Mouse (Mus musculus): ENCODE measurements at regions not wholly inside any gene's neighbourhood (a gene's known extent, or its start where the extent isn't known, plus 50 kb on each side); places are given as distances from the start of the nearest gene placed in this dataset.

GRCm38 (mm10) chr9:13916837-13917236, 89.3 kb downstream of the Fam76b start:
- Histone ChIP-seq H3K27ac (ENCODE audit: insufficient read depth, low read depth, low read length) (no peak overlapping the region), H3K36me3 (ENCODE audit: control insufficient read depth, insufficient read depth, low read length) (no peaks in the 10 kb centered on the region), H3K27me3 (ENCODE audit: control insufficient read depth, insufficient read depth, low read length) (no peaks in the 10 kb centered on the region), H3K4me1 (ENCODE audit: control insufficient read depth, insufficient read depth, insufficient read length, low read length) (no peaks in the 10 kb centered on the region), H3K4me3 (ENCODE audit: low read depth, low read length) (no peak overlapping the region)
- TF ChIP-seq CTCF (IDR thresholded peaks at IDR 0.05; ENCODE audit: extremely low read depth, insufficient read length, insufficient replicate concordance, low read depth, low read length) (no peak), POLR2A (IDR thresholded peaks at IDR 0.05; ENCODE audit: low read depth, low read length) (no peak)
- 29% methylated on average over 7 of the region's 7 CpGs for WGBS

GRCm38 (mm10) chr9:13918606-13919202, 91.2 kb downstream of the Fam76b start:
- Histone ChIP-seq H3K27me3 (ENCODE audit: control insufficient read depth, insufficient read depth, low read length) (no peaks in the 10 kb centered on the region), H3K4me1 (ENCODE audit: control insufficient read depth, insufficient read depth, insufficient read length, low read length) (no peaks in the 10 kb centered on the region), H3K36me3 (ENCODE audit: control insufficient read depth, insufficient read depth, low read length) (no peaks in the 10 kb centered on the region), H3K27ac (ENCODE audit: insufficient read depth, low read depth, low read length) (no peak overlapping the region), H3K4me3 (ENCODE audit: low read depth, low read length) (no peak overlapping the region)
- TF ChIP-seq POLR2A (IDR thresholded peaks at IDR 0.05; ENCODE audit: low read depth, low read length), result no peak
- TF ChIP-seq CTCF (IDR thresholded peaks at IDR 0.05; ENCODE audit: extremely low read depth, insufficient read length, insufficient replicate concordance, low read depth, low read length), result no peak
- WGBS, result 70% methylated on average over 7 of the region's 7 CpGs

- no peak for TF ChIP-seq CTCF (IDR thresholded peaks at IDR 0.05; ENCODE audit: extremely low read depth, insufficient read length, insufficient replicate concordance, low read depth, low read length)
- TF ChIP-seq POLR2A (IDR thresholded peaks at IDR 0.05; ENCODE audit: low read depth, low read length), result no peak
- no peaks in the 10 kb centered on the region for H3K36me3 ChIP-seq (ENCODE audit: control insufficient read depth, insufficient read depth, low read length)
- 80% methylated on average over 9 of the region's 9 CpGs for WGBS
Measured at GRCm38 (mm10) chr9:13919739-13920410, 92.4 kb downstream of the Fam76b start.

GRCm38 (mm10) chr9:13920623-13921022, 93.1 kb downstream of the Fam76b start:
- no peak overlapping the region for H3K27ac ChIP-seq (ENCODE audit: insufficient read depth, low read depth, low read length)
- no peaks in the 10 kb centered on the region for H3K27me3 ChIP-seq (ENCODE audit: control insufficient read depth, insufficient read depth, low read length)
- no peak overlapping the region for H3K4me3 ChIP-seq (ENCODE audit: low read depth, low read length)
- H3K4me1 ChIP-seq (ENCODE audit: control insufficient read depth, insufficient read depth, insufficient read length, low read length), result no peaks in the 10 kb centered on the region
- no peak for TF ChIP-seq POLR2A (IDR thresholded peaks at IDR 0.05; ENCODE audit: low read depth, low read length)
- no peak for TF ChIP-seq CTCF (IDR thresholded peaks at IDR 0.05; ENCODE audit: extremely low read depth, insufficient read length, insufficient replicate concordance, low read depth, low read length)
- WGBS, result 74% methylated on average over 1 of the region's 1 CpGs
- H3K36me3 ChIP-seq (ENCODE audit: control insufficient read depth, insufficient read depth, low read length), result no peaks in the 10 kb centered on the region

More at GRCm38 (mm10) chr9:13919739-13920410, 92.4 kb downstream of the Fam76b start:
- no peak overlapping the region for H3K4me3 ChIP-seq (ENCODE audit: low read depth, low read length)
- H3K27me3 ChIP-seq (ENCODE audit: control insufficient read depth, insufficient read depth, low read length), result no peaks in the 10 kb centered on the region
- no peaks in the 10 kb centered on the region for H3K4me1 ChIP-seq (ENCODE audit: control insufficient read depth, insufficient read depth, insufficient read length, low read length)
- H3K27ac ChIP-seq (ENCODE audit: insufficient read depth, low read depth, low read length), result no peak overlapping the region

- 15% methylated on average over 6 of the region's 6 CpGs for WGBS
- Histone ChIP-seq H3K27ac (ENCODE audit: insufficient read depth, low read depth, low read length) (no peak overlapping the region), H3K4me3 (ENCODE audit: low read depth, low read length) (no peak overlapping the region), H3K27me3 (ENCODE audit: control insufficient read depth, insufficient read depth, low read length) (no peaks in the 10 kb centered on the region), H3K36me3 (ENCODE audit: control insufficient read depth, insufficient read depth, low read length) (no peaks in the 10 kb centered on the region), H3K4me1 (ENCODE audit: control insufficient read depth, insufficient read depth, insufficient read length, low read length) (no peaks in the 10 kb centered on the region)
- TF ChIP-seq POLR2A (IDR thresholded peaks at IDR 0.05; ENCODE audit: low read depth, low read length) (no peak), CTCF (IDR thresholded peaks at IDR 0.05; ENCODE audit: extremely low read depth, insufficient read length, insufficient replicate concordance, low read depth, low read length) (no peak)
Measured at GRCm38 (mm10) chr9:13932001-13932508, 104.5 kb downstream of the Fam76b start.

GRCm38 (mm10) chr9:13933404-13933803, 105.9 kb downstream of the Fam76b start:
- Histone ChIP-seq H3K4me1 (ENCODE audit: control insufficient read depth, insufficient read depth, insufficient read length, low read length) (no peaks in the 10 kb centered on the region), H3K4me3 (ENCODE audit: low read depth, low read length) (no peak overlapping the region), H3K27ac (ENCODE audit: insufficient read depth, low read depth, low read length) (no peak overlapping the region), H3K36me3 (ENCODE audit: control insufficient read depth, insufficient read depth, low read length) (no peaks in the 10 kb centered on the region), H3K27me3 (ENCODE audit: control insufficient read depth, insufficient read depth, low read length) (no peaks in the 10 kb centered on the region)
- TF ChIP-seq CTCF (IDR thresholded peaks at IDR 0.05; ENCODE audit: extremely low read depth, insufficient read length, insufficient replicate concordance, low read depth, low read length) (no peak), POLR2A (IDR thresholded peaks at IDR 0.05; ENCODE audit: low read depth, low read length) (no peak)
- 30% methylated on average over 6 of the region's 6 CpGs for WGBS

GRCm38 (mm10) chr9:13937301-13937700, 109.8 kb downstream of the Fam76b start:
- no peak for TF ChIP-seq POLR2A (IDR thresholded peaks at IDR 0.05; ENCODE audit: low read depth, low read length)
- TF ChIP-seq CTCF (IDR thresholded peaks at IDR 0.05; ENCODE audit: extremely low read depth, insufficient read length, insufficient replicate concordance, low read depth, low read length), result no peak
- Histone ChIP-seq H3K4me1 (ENCODE audit: control insufficient read depth, insufficient read depth, insufficient read length, low read length) (no peaks in the 10 kb centered on the region), H3K27ac (ENCODE audit: insufficient read depth, low read depth, low read length) (no peak overlapping the region), H3K36me3 (ENCODE audit: control insufficient read depth, insufficient read depth, low read length) (no peaks in the 10 kb centered on the region), H3K27me3 (ENCODE audit: control insufficient read depth, insufficient read depth, low read length) (no peaks in the 10 kb centered on the region), H3K4me3 (ENCODE audit: low read depth, low read length) (no peak overlapping the region)
- 80% methylated on average over 2 of the region's 2 CpGs for WGBS

All from small intestine, adult 2 months (tissue).